Mouse (Mus musculus): ENCODE results near the gene Popdc3.

DNA sequence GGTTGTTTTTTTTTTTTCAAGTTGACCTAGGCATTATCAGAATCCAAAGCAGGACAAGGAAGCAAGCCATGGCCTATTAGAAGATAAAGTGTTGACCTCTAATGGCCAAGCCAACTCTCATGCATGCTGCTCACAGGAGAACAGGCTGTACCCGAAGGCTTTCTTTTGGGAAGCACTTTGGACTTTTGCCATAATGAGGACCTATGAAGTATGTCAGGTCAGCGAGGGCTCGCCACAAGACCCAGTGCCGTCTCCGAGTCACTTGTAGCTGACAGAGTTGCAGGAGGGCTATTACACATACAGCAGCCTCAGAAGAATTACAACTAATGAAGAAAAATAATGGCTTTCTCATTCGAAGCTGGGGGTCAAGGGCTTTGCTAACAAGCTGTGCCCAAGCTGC is 55.5 kb downstream of the Popdc3 start:
- TF ChIP-seq POLR2A (IDR thresholded peaks at IDR 0.05; ENCODE audit: control insufficient read depth, low read depth, low read length) (no peak), CTCF (IDR thresholded peaks at IDR 0.05; ENCODE audit: control insufficient read depth, insufficient read depth, insufficient replicate concordance, low read depth, low read length) (no peak)
